Mouse (Mus musculus) liver, postnatal 0 days (tissue): ENCODE measurements around the gene Msgn1.

Source experiments
- CTCF ChIP-seq: sonication (generic); IDR thresholded peaks from 2 replicates; pipeline ENCODE4 v1.5.1; 2016; ENCODE audit warnings: antibody characterized with exemption, low read depth
- EP300 ChIP-seq: IDR thresholded peaks from 2 replicates; pipeline ENCODE4 v1.6.1; 2016; ENCODE audit warnings: antibody characterized with exemption, low read depth, mild to moderate bottlenecking

GRCm38 (mm10) chr12:11212881-11213280, 4.1 kb upstream of the Msgn1 start:
- no peak for TF ChIP-seq CTCF
- TF ChIP-seq EP300: no peak
